Mouse (Mus musculus) layer of hippocampus, adult 2 months (tissue): ENCODE data around the gene Brca1. TPM values are rescaled to one million over a fixed set of nuclear protein-coding genes. Genes with fewer than 3 reads are reported as not detected.
"Not testable (repeated sequence)": the region's sequence is repeated elsewhere in the genome, so short reads cannot be mapped to it uniquely, and the experiment has no call there.

Experiments
- DNase-seq, 2 experiments: peaks; one replicate each; pipeline ENCODE4 v3.0.0; 2022; ENCODE audit warnings: low spot score in 2 of 2
- H3K27ac ChIP-seq: fragments of 200-600 bp; 2 replicates; pipeline ENCODE4 v1.8.1; 2022
- H3K4me3 ChIP-seq: fragments of 200-600 bp; 2 replicates; pipeline ENCODE4 v1.8.1; 2022; ENCODE audit warnings: mild to moderate bottlenecking
- CTCF ChIP-seq: fragments of 200-600 bp; conservative IDR thresholded peaks from 2 replicates; pipeline ENCODE4 v1.8.1; 2022; ENCODE audit warnings: antibody characterized with exemption, mild to moderate bottlenecking, moderate library complexity
- long read RNA-seq, 2 experiments: library from polyadenylated mRNA; stranded (forward); transcript quantifications; one replicate each; pipeline ENCODE4 v2.0.0; 2021; ENCODE audit warnings: borderline mapping rate in 2 of 2
- total RNA-seq, 2 experiments: library from RNA; stranded (reverse); gene quantifications; 2 replicates each; pipeline ENCODE4 v1.2.3; 2021

The Brca1 gene
- 1 to 10 TPM; 1.3 TPM for total RNA-seq
- long read RNA-seq, experiment 1, partial matches to known transcripts = 1 of 3 reads
- long read RNA-seq, experiment 1, other reads (novel, unspliced or antisense) = 2 of 3 reads
- long read RNA-seq, experiment 2, full-length matches to known transcripts = 1 of 4 reads
- long read RNA-seq, experiment 2, partial matches to known transcripts = 1 of 4 reads
- long read RNA-seq, experiment 2, other reads (novel, unspliced or antisense) = 2 of 4 reads

DNA sequence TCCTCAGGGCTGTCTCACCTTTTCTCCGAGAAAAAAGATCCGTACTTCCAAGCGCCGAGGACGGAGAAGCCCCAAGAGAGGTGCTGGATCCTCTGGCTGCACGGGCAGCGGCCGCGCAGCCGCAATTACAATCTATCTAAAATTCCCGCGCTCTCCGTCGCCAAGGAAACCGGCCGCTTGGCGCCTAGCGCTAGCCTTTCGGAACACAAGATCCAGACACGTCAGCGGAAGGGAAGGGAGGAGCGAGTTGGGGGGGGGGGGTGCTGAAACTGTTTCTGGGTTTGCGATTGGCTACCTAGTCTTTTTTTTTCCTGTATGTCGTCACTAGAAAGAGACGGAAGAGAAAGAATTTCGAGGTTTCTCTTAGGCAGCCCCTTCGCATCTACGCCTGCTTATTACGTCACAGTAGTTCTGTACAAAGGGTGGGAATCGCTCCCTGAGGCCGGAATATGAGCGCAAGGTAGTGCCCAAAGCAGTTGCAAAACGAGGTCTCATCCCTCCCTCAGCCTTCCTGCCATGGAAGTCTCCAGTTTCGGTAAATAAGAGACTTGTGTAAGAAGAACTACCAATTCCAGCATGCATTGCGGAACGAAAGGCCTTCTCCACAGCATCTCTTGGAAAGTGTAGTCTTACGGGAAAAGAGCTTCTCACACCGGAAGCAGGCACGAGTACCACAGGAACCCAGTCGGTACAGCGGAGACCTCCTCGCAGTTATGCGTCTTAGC is at the start of gene Brca1, which contains the start of gene Nbr1:
Gene Brca1 (minus strand): TSS at position 205 of the 725 bp plus-strand sequence.
Gene Nbr1 (plus strand): TSS at position 399 of the 725 bp plus-strand sequence.
- DNase-seq = peak; percentile 93 to 95
- H3K4me3 ChIP-seq = peak within 1 kb of the TSS; percentile 82
- peak within 1 kb of the TSS; percentile 98 for H3K27ac ChIP-seq
- no peak for TF ChIP-seq CTCF

DNA sequence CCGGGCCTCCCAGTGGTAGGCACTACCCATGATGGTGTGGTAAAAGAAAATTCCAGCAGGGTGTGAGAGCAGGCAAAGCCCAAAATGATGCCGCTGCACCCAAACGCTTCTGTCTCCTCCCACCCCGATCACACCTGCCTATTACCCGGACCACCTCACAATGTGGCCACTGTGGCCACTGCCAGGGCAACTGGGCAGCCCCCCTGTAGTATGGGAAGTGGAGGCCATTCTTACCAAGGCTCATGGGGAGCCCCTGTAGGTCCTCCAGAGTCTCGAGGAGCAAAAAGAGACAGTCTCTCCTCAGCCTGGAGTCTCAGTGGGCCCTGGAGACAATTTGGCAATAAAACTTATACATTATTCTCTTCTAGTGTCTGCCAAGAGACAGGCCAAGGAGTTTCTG is 47.4 kb upstream of the Brca1 start, which contains the start of gene Gm11634:
Gene Gm11634 (minus strand): TSS at position 101 of the 400 bp plus-strand sequence.
- TF ChIP-seq CTCF = no peak
- DNase-seq = no peak
- H3K27ac ChIP-seq = no peak within 1 kb of the TSS
- H3K4me3 ChIP-seq = no peak within 1 kb of the TSS

DNA sequence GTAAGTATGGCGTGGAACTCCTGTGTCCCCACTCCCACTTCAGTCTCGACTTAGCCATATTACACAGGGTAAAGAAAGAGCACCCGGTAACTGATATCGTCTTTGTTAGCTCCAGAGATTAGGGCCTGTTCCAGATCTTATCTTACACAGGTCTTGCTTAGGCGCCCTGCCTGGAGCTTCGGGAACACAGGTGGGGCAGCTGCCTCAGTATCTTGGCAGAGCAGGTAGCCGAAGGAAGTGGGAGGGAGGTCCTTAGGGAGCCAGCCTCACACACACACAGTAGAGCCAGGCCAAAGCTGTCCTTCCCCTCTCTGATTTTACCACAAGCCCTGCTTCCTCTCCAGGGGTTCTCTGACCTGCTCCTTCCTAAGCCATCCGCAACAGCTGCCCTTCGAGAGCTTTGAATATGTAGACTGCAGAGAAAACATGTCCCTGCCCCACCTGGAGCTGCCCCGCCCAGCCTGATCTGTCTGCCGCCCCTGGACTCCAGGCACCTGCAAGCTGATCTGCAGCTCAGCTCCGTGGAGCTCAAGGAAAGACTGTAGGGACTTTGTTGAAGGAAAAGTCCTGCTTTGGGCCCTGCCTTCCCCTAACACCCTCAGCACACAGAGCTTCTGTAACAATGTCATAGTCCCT is 38.4 kb upstream of the Brca1 start:
- no peak overlapping the region for H3K4me3 ChIP-seq
- no peak overlapping the region for H3K27ac ChIP-seq
- no peak for DNase-seq
- TF ChIP-seq CTCF = no peak

DNA sequence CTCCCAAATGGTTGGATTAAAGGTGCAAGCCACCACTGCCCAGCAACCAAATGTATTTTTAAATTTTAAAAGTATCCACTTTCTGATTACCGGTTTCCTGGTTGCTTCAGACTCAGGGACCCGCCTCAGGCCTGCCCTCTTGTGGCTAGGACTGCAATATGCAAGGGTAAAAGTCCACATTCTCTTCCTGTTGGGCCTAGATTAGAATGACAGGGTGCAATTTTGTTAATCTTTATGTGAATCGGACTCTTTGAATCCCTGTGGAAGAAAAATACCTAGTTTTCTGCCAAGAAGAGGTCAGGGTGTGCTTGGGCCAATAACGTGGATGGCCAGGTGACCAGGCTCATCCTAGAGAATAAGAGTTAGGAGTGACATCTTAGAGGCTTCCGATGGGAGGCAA is 37.7 kb upstream of the Brca1 start:
- peak; percentile 30 to 80 for DNase-seq
- H3K4me3 ChIP-seq = no peak overlapping the region
- peak; percentile 94 for TF ChIP-seq CTCF
- no peak overlapping the region for H3K27ac ChIP-seq

DNA sequence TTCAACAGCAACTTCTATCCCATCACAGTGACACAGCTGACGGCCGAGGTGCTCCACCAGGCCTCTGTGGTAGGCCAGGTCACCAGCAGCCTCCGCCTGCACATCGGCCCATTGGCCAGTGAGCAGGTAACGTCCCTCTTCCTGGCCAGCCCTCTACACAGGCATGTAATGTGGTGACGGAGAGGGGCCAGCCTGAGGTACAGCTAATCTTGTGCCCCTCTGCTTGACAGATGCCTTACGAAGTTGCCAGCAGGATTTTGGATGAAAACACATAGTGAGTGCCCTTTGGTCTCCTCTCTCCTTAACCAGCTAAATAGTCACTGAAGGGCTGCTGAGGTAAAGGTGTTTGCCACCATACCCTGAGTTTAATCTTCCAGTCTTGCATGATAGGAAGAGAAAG is 37.1 kb upstream of the Brca1 start:
- no peak for TF ChIP-seq CTCF
- Histone ChIP-seq H3K4me3 (no peak overlapping the region), H3K27ac (no peak overlapping the region)
- no peak for DNase-seq

DNA sequence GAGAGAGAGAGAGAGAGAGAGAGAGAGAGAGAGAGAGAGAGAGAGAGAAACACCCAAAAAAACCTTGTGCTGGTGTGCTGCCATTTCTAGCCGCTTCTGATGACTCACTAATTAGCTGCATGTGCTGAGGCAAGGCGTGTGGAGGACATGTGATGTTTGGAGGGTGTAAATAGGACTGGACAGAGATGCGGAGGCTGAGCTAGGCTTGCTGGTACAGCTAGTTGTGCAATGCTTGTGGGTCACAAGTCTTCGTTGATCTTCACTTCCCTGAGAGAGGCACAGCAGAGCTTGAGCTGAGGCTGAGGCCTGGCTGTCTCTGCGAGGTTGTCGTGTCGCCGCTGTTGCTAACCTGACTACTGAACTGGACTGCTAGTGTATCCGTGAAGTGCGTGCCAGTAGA is 35.9 kb upstream of the Brca1 start:
- no peak for TF ChIP-seq CTCF
- peak in 1 of 2 experiments; percentile 49 for DNase-seq
- Histone ChIP-seq H3K4me3 (no peak overlapping the region), H3K27ac (peak overlapping the region; percentile 37; the same call in 1 of the 2 replicates)

DNA sequence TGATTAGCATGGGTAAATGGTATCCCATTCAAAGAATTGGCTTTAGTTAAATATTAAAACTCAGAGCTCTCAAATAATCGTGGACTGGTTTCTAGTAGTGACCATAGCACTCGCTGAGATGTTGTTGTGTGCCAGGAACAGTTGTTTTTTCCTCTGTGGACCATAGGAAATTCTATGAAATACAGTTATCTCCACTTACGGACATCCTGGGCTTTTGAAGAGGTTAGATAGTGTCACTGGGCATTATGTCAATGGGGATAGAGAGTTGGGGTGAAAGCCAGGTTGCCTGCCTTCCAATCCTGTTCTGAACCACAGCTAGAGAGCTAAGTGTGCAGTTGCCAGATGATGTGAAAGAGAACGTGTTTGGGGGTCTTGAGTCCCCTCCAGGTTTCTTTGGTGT is 34.0 kb upstream of the Brca1 start:
- DNase-seq = no peak
- TF ChIP-seq CTCF = no peak
- no peak overlapping the region for H3K4me3 ChIP-seq
- H3K27ac ChIP-seq = no peak overlapping the region

DNA sequence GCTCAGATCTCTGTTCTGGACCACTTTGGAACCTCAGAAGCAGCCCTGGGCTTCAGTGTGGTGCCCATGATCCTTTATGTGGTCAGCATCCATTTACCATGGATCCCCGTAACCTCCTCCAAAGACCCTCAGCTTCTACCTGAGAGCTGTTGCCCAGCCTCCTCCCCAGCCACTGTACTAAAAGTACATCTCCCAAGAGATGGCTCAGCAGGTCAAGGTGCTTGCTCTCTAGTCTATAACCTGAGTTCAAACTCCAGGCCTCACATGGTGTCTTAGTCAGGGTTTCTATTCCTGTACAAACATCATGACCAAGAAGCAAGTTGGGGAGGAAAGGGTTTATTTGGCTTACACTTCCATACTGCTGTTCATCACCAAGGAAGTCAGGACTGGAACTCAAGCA is 33.3 kb upstream of the Brca1 start:
- H3K4me3 ChIP-seq, DNase-seq, H3K27ac ChIP-seq: not testable (repeated sequence)

DNA sequence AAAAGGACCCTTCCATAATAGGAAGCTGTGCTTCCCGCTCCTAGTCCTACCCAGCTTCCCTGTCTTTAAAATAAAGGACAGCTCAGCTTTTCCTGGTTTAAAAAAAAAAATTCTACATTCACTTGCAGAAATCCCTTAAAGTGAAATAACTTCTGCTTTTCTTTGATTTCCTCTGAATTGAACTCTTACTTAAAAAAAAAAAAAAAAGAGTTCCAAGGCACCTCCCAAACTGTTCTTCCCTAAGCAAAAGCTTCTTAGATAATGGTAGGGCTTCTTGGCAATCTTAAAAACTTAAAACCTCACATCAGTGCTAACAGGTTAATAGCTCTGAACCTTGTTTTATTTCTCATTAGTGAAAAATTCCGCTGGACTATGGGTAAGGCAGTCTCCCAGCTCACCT is 31.4 kb upstream of the Brca1 start:
- TF ChIP-seq CTCF = no peak
- Histone ChIP-seq H3K27ac (no peak overlapping the region), H3K4me3 (no peak overlapping the region)
- no peak for DNase-seq

DNA sequence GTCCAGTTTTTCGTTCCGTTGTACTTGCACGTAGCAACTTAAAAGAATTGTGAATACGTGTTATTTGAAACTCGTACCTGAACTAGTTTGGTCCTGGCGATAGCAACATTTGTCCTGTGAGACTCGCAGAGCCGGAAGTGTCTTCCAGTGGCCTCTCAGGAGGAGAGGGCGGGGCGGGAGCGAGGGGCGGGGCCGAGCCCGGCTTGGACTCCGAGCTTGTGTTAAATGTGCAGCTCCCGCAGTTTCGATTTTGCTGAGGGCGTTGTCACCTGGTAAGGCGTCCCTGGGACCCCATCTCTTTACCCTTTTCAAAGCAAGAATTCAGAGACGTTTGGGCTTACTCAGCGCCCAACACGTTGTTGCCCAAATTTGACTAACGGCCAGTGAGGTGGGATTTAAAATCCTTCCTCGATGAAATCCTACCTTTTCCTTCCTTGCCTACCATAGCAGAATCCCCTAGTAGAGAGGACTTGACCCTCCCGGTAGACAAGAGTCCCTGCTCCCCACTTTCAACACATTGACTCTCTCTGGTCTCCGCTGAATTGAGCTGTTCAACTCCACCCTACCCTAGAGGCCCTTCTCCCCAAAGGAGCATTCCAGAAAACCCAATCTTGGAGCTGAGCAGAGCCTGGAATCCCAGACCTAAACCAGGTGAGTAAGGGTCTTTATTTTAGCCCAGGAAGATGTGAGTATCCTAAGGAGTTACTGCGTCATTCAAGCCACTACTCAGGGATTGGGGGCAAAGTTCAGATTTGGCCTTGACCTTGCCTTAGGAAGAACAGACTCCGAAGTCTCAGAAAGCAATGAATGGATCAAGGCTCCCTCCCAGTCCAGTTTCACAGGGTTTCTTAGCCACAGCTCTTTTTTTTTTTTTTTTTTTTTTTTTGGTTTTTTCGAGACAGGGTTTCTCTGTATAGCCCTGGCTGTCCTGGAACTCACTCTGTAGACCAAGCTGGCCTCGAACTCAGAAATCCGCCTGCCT is 30.6 kb upstream of the Brca1 start, which contains the start of gene Tmem106a:
Gene Tmem106a (plus strand): TSS at position 189 of the 982 bp plus-strand sequence.
- peak within 1 kb of the TSS; percentile 52 for H3K4me3 ChIP-seq
- no peak within 1 kb of the TSS for H3K27ac ChIP-seq
- no peak for TF ChIP-seq CTCF
- DNase-seq = no peak

DNA sequence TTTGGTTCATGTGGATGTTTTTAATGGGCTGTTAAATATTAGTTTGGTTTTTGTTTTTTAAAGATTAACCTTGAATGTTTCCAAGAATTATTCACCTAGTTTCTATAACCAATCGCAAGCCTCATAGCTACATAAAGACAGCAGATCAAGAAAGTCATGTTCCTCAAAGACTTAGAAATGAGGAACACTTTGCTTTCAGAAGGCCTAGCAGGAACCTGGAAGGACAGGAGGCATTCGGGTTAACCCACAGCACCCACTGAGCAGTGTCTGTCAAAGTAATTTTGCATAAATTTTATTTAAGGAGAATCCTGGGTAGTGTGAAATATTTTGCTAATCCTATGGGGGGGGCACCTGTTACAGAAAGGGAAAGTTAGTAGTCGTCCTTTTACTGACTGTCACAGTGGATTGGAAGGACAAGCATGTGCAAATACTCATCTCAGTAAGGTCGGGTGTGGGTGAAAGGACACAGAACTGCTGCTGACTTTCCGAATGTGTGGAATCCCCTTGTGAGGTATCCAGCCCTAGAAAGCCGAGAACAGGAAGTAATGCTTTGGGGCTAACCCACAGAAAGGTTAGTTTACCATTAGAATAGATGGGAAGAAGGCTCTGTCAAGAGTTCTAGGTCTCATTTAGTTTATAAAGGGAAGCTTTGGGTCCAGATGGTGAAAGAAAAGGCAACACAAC is 29.5 kb upstream of the Brca1 start:
- no peak for TF ChIP-seq CTCF
- Histone ChIP-seq H3K4me3 (no peak overlapping the region), H3K27ac (no peak overlapping the region)
- DNase-seq = no peak

DNA sequence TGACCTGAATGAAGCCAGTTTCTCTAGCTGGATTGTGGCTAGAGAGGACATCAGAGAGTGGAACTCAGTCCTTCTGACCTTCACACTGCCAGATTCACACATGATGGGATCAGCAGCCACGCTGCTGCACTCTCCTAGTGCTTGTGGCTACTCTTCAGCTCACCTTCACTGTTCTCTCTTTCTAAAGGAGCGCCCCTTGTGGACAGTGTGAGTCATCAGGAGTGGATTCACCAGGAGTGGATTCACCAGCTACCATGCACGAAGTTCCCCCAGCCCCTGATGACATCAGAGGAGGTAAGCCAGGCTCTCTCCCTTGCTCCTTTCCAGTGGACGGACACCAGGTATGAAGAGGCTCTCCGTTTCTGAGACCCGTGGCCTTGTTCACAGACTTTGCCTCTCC is 24.4 kb upstream of the Brca1 start:
- DNase-seq = no peak
- Histone ChIP-seq H3K4me3 (no peak overlapping the region), H3K27ac (no peak overlapping the region)
- TF ChIP-seq CTCF = peak; percentile 55
